Mouse (Mus musculus): ENCODE measurements around the gene Mblac2. TPM values are rescaled to one million over a fixed set of nuclear protein-coding genes. Genes with fewer than 3 reads are reported as not detected.

Mblac2 gene
- polyA plus RNA-seq (2014; fragmentation: Illumina TruSeq; extraction: RNeasy Lipid Tissue Mini Kit (QIAGEN cat#74804); ENCODE audit: insufficient read depth, low read depth, low replicate concordance), result 1.9 TPM

GRCm38 (mm10) chr13:81710775-81711545, at the start of gene Mblac2, which contains the start of gene Polr3g:
Gene Mblac2 (plus strand): TSS chr13:81711341.
Gene Polr3g (minus strand): TSS chr13:81711013.

GRCm38 (mm10) chr13:81782971-81783404, 71.8 kb downstream of the Mblac2 start, which contains the start of gene Cetn3:
Gene Cetn3 (plus strand): TSS chr13:81783077.

Other genes starting within 250 kb of the Mblac2 start
- 0.66 TPM for gene Adgrv1, start 78.2 kb upstream of the Mblac2 start, polyA plus RNA-seq (2014; fragmentation: Illumina TruSeq; extraction: RNeasy Lipid Tissue Mini Kit (QIAGEN cat#74804); ENCODE audit: insufficient read depth, low read depth, low replicate concordance)
- gene Lysmd3, start 53.7 kb upstream of the Mblac2 start, polyA plus RNA-seq (2014; fragmentation: Illumina TruSeq; extraction: RNeasy Lipid Tissue Mini Kit (QIAGEN cat#74804); ENCODE audit: insufficient read depth, low read depth, low replicate concordance), result 7.4 TPM
- gene Polr3g, start 328 bp upstream of the Mblac2 start, polyA plus RNA-seq (2014; fragmentation: Illumina TruSeq; extraction: RNeasy Lipid Tissue Mini Kit (QIAGEN cat#74804); ENCODE audit: insufficient read depth, low read depth, low replicate concordance), result 2.4 TPM
- 120 TPM for gene Cetn3, start 71.7 kb downstream of the Mblac2 start, polyA plus RNA-seq (2014; fragmentation: Illumina TruSeq; extraction: RNeasy Lipid Tissue Mini Kit (QIAGEN cat#74804); ENCODE audit: insufficient read depth, low read depth, low replicate concordance)